Comparison of ENCODE assay signal across 11 mouse cellular contexts in genomic region chr4:107590805-107591534, GRCm38 (mm10).
DNase-seq lines count a peak whose midpoint lies in the region; ATAC-seq and TF ChIP-seq lines count a peak whose summit lies in the region.
"Had no signal": no experiment of that assay in that cellular context is flagged by ENCODE, and none has a peak within 500 bp of the region (broad histone marks: within the 10 kb centered on the region; RNA-seq: fewer than 3 reads in every experiment).

No protein-coding gene starts in this region.

- TF ChIP-seq CTCF in forebrain, postnatal 0 days (IDR thresholded peaks at IDR 0.05; ENCODE audit: low read depth): no peak

- no peaks in the 10 kb centered on the region for H3K4me1 ChIP-seq in lung, embryonic 15.5 days
- H3K4me1 ChIP-seq in forebrain, postnatal 0 days (ENCODE audit: insufficient read depth): no peaks in the 10 kb centered on the region; the same call in 1 of the 2 replicates
- peaks cover 41% of the 10 kb centered on the region for H3K4me1 ChIP-seq in limb, embryonic 11.5 days (ENCODE audit: control insufficient read depth, insufficient read depth, low read length)

- H3K27ac ChIP-seq in lung, embryonic 15.5 days: no peak overlapping the region
- H3K27ac ChIP-seq in forebrain, postnatal 0 days (ENCODE audit: low read depth, low read length): no peak overlapping the region
- peak overlapping the region; percentile 47; the same call in 1 of the 2 replicates for H3K27ac ChIP-seq in limb, embryonic 11.5 days (replicated peaks; ENCODE audit: low read depth, low read length)
- H3K27ac ChIP-seq: kidney, postnatal 0 days; macrophage had no signal

- H3K36me3 ChIP-seq in lung, embryonic 15.5 days: no peaks in the 10 kb centered on the region
- no peaks in the 10 kb centered on the region for H3K36me3 ChIP-seq in forebrain, postnatal 0 days (ENCODE audit: insufficient read depth)
- H3K36me3 ChIP-seq in limb, embryonic 11.5 days (ENCODE audit: control insufficient read depth, insufficient read depth, low read length): no peaks in the 10 kb centered on the region
- H3K36me3 ChIP-seq: heart, embryonic 12.5 days had no signal

- ATAC-seq in lung, embryonic 15.5 days (ENCODE audit: borderline replicate concordance, extremely low read depth, low FRiP score, low TSS enrichment): 0 out of 2 replicates have a peak, but pooled peaks have one; percentile 32
- peak; percentile 61 for ATAC-seq in forebrain, postnatal 0 days
- peak; percentile 73 for ATAC-seq in limb, embryonic 11.5 days (ENCODE audit: insufficient number of reproducible peaks, low FRiP score, low TSS enrichment, low read depth)
- no peak for ATAC-seq in erythroblast, adult 5-6 weeks (replicated peaks; ENCODE audit: low FRiP score, poor library complexity, severe bottlenecking)

- 44% methylated on average over 14 of the region's 14 CpGs for WGBS in lung, embryonic 15.5 days
- 36% methylated on average over 14 of the region's 14 CpGs for WGBS in forebrain, postnatal 0 days
- 23% methylated on average over 14 of the region's 14 CpGs for WGBS in limb, embryonic 11.5 days

- H3K4me3 ChIP-seq in lung, embryonic 15.5 days: no peak overlapping the region
- no peak overlapping the region for H3K4me3 ChIP-seq in forebrain, postnatal 0 days (ENCODE audit: low read depth, low read length)
- H3K4me3 ChIP-seq in limb, embryonic 11.5 days (ENCODE audit: low read depth, low read length): no peak overlapping the region
- H3K4me3 ChIP-seq: heart, embryonic 12.5 days had no signal

- no peak overlapping the region for H3K9ac ChIP-seq in lung, embryonic 15.5 days
- 0 out of 2 replicates have a peak overlapping the region, but pooled peaks have one; percentile 6 for H3K9ac ChIP-seq in forebrain, postnatal 0 days
- 0 out of 2 replicates have a peak overlapping the region, but pooled peaks have one; percentile 2 for H3K9ac ChIP-seq in limb, embryonic 11.5 days (ENCODE audit: low read length)
- H3K9ac ChIP-seq: heart, embryonic 12.5 days had no signal

- DNase-seq in lung, adult 18-20 months: no peak
- DNase-seq in forebrain, postnatal 0 days: peak; percentile 24
- DNase-seq in limb, embryonic 11.5 days (ENCODE audit: low spot score): peak; percentile 74
- peak; percentile 18 for DNase-seq in retina, embryonic 14.5 days (ENCODE audit: low spot score)
- no peak for DNase-seq in frontal cortex, postnatal 10 days (ENCODE audit: low spot score in 2 of 2)
- DNase-seq: cerebellum, adult 18-20 months had no signal

- H3K4me2 ChIP-seq in lung, embryonic 15.5 days: no peak overlapping the region
- no peak overlapping the region for H3K4me2 ChIP-seq in forebrain, postnatal 0 days (ENCODE audit: low read depth)
- H3K4me2 ChIP-seq in limb, embryonic 11.5 days (ENCODE audit: low read depth, severe bottlenecking): no peak overlapping the region; the same call in 1 of the 2 replicates
- H3K4me2 ChIP-seq: heart, embryonic 12.5 days had no signal

- no peaks in the 10 kb centered on the region for H3K9me3 ChIP-seq in lung, embryonic 15.5 days
- H3K9me3 ChIP-seq in forebrain, postnatal 0 days (ENCODE audit: low read length): no peaks in the 10 kb centered on the region
- no peaks in the 10 kb centered on the region for H3K9me3 ChIP-seq in limb, embryonic 11.5 days (ENCODE audit: control insufficient read depth, low read length)
- H3K9me3 ChIP-seq: heart, embryonic 12.5 days had no signal

- H3K27me3 ChIP-seq in lung, embryonic 15.5 days: no peaks in the 10 kb centered on the region
- H3K27me3 ChIP-seq in forebrain, postnatal 0 days (ENCODE audit: insufficient read depth, low read length): no peaks in the 10 kb centered on the region
- H3K27me3 ChIP-seq in limb, embryonic 11.5 days (ENCODE audit: control insufficient read depth, insufficient read depth, low read length): no peaks in the 10 kb centered on the region
- H3K27me3 ChIP-seq: heart, embryonic 12.5 days had no signal

Comparison
In these comparisons a context has a peak if more than half of its experiments do, and no peak if none do; other contexts are left out.
1. DNase-seq: peak in forebrain, postnatal 0 days (single experiment), limb, embryonic 11.5 days (single experiment) and retina, embryonic 14.5 days (single experiment); none in lung, adult 18-20 months (0 of 2) and frontal cortex, postnatal 10 days (0 of 2).